Mouse (Mus musculus) heart, embryonic 16.5 days (tissue): Measurements from ENCODE around the gene Armc8. TPM values are rescaled to one million over a fixed set of nuclear protein-coding genes. Genes with fewer than 3 reads are reported as not detected.

Experiments used
- ATAC-seq: fragments of 200-750 bp; cut with Nextera tagmentation; replicated peaks from 2 replicates; pipeline ENCODE4 v1.8.0; 2017; ENCODE audit warnings: moderate number of reproducible peaks; ENCODE audit not compliant: insufficient read depth, low FRiP score; ENCODE audit errors: extremely low read depth
- H3K27ac ChIP-seq: fragments of 300-500 bp; sonication (generic); 2 replicates; pipeline ENCODE4 v1.5.1; 2014; ENCODE audit warnings: mild to moderate bottlenecking, low read length, control low read depth, moderate library complexity
- H3K27me3 ChIP-seq: fragments of 300-500 bp; sonication (generic); 2 replicates; pipeline ENCODE4 v1.6.1; 2014; ENCODE audit warnings: low read length, mixed read lengths; ENCODE audit not compliant: control insufficient read depth, insufficient read depth
- H3K36me3 ChIP-seq: fragments of 300-500 bp; sonication (generic); 2 replicates; pipeline ENCODE4 v1.6.1; 2014; ENCODE audit not compliant: control insufficient read depth, insufficient read depth
- H3K4me1 ChIP-seq: fragments of 300-500 bp; sonication (generic); 2 replicates; pipeline ENCODE4 v1.6.1; 2014; ENCODE audit warnings: low read length, mixed read lengths; ENCODE audit not compliant: control insufficient read depth, insufficient read depth
- H3K4me2 ChIP-seq: fragments of 300-500 bp; sonication (generic); 2 replicates; pipeline ENCODE4 v1.6.1; 2014; ENCODE audit warnings: low read depth, mild to moderate bottlenecking, control low read depth, low read length
- H3K4me3 ChIP-seq: fragments of 300-500 bp; sonication (generic); 2 replicates; pipeline ENCODE4 v1.5.1; 2014; ENCODE audit warnings: mild to moderate bottlenecking, control low read depth, low read length
- H3K9ac ChIP-seq: fragments of 300-500 bp; sonication (generic); 2 replicates; pipeline ENCODE4 v1.6.1; 2014; ENCODE audit warnings: low read length, control low read depth
- H3K9me3 ChIP-seq: fragments of 300-500 bp; sonication (generic); replicated peaks from 2 replicates; pipeline ENCODE4 v1.6.1; 2016; ENCODE audit warnings: low read length; ENCODE audit not compliant: control insufficient read depth
- WGBS: fragments of 180-500 bp; shearing (Covaris S2); extraction: QIAGEN DNeasy Blood & Tissue Kit; methylation state at CpG from one replicate; pipeline ENCODE4 v1.1.7; 2014; 5-methylcytosine and 5-hydroxymethylcytosine counted together
- polyA plus RNA-seq: library from polyadenylated mRNA; unstranded; fragments of >200 nt; fragmentation: Nextera tagmentation; extraction: Ambion mirVana; gene quantifications from 2 replicates; pipeline ENCODE4 v1.2.1, GENCODE M21; 2015

Armc8 gene
- polyA plus RNA-seq, 1 experiment from 2014 or later, result 21.4 TPM

DNA sequence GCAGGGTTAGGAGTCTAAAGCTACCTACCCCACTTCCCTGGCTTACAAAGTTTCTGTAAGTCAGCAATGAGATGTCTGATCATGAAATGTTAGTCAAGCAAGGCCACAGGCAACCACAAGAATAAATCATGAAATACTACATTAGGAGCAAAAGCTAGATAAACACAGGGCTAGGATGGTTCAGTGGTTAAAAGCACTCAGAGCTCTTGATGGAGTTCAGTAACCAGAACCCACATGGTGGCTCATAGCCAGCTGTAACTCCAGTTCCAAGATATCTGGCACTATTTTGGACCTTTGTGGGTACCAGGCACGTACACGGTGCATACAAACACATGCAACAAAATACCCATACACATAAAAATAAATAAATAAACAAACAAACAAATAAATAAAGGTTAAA, 15.7 kb downstream of the Armc8 start:
- Histone ChIP-seq H3K36me3 (no peaks in the 10 kb centered on the region), H3K27ac (no peak overlapping the region), H3K4me1 (peaks cover 10% of the 10 kb centered on the region), H3K9ac (no peak overlapping the region), H3K4me2 (no peak overlapping the region), H3K4me3 (no peak overlapping the region), H3K9me3 (no peaks in the 10 kb centered on the region), H3K27me3 (no peaks in the 10 kb centered on the region)
- ATAC-seq, result no peak
- WGBS, result 41% methylated on average over 2 of the region's 2 CpGs

DNA sequence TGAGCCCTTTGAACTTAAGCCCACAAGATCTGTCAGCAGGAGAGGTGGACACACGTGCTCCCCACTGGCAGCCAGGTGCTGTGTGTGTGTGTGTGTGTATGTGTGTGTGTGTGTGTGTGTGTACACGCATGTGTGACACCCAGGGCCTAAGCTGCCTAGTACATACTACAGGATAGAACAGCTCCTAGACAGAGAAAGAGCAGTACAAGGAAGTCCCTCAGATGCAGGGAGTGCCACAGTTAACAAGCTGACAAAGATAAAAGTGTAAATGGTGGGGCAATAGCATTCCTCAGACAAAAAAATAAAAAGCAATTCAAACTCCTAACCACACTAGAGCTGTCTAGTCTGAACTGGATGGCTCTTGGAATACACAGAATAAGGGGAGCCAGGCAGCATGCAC, 16.6 kb downstream of the Armc8 start:
- no peaks in the 10 kb centered on the region for H3K9me3 ChIP-seq
- no peak for ATAC-seq
- H3K4me1 ChIP-seq, result peaks cover 8% of the 10 kb centered on the region
- H3K9ac ChIP-seq, result no peak overlapping the region
- H3K36me3 ChIP-seq, result no peaks in the 10 kb centered on the region
- H3K4me3 ChIP-seq, result no peak overlapping the region
- no peaks in the 10 kb centered on the region for H3K27me3 ChIP-seq
- H3K4me2 ChIP-seq, result no peak overlapping the region
- H3K27ac ChIP-seq, result no peak overlapping the region
- WGBS, result 75% methylated on average over 2 of the region's 2 CpGs

- H3K4me2 ChIP-seq, result no peak overlapping the region
- H3K9ac ChIP-seq, result no peak overlapping the region
- no peak overlapping the region for H3K4me3 ChIP-seq
- no peaks in the 10 kb centered on the region for H3K9me3 ChIP-seq
- H3K27ac ChIP-seq, result no peak overlapping the region
- no peaks in the 10 kb centered on the region for H3K27me3 ChIP-seq
- ATAC-seq, result no peak
- no peaks in the 10 kb centered on the region for H3K4me1 ChIP-seq
- H3K36me3 ChIP-seq, result no peaks in the 10 kb centered on the region
- WGBS, result 90% methylated on average over 1 of the region's 1 CpGs
Observed at GRCm38 (mm10) chr9:99546259-99546658, 22.4 kb downstream of the Armc8 start.

DNA sequence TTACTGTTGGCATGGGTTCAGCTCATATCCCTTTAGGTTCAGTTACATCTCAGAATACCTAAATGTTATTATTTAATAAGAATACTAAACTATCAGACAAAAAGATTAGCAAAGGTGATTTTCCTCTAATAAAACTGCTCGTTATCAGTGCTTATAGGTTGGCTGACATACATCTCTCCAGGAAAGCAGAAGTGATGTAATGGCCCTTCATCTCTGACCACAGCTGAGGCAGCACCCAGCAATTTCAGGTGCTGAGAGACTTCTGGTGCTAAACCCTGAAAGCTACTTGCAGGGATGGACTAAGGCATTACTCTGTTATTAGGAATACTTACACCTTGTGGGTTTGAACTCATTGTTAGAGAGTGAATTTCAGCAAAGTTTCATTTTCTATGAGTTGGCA, 36.8 kb downstream of the Armc8 start:
- no peak for ATAC-seq
- no peak overlapping the region for H3K27ac ChIP-seq
- H3K9ac ChIP-seq, result no peak overlapping the region
- no peak overlapping the region for H3K4me2 ChIP-seq
- H3K4me3 ChIP-seq, result no peak overlapping the region
- 71% methylated on average over 1 of the region's 1 CpGs for WGBS
- no peaks in the 10 kb centered on the region for H3K27me3 ChIP-seq
- no peaks in the 10 kb centered on the region for H3K4me1 ChIP-seq
- peaks cover 31% of the 10 kb centered on the region for H3K36me3 ChIP-seq
- no peaks in the 10 kb centered on the region for H3K9me3 ChIP-seq

DNA sequence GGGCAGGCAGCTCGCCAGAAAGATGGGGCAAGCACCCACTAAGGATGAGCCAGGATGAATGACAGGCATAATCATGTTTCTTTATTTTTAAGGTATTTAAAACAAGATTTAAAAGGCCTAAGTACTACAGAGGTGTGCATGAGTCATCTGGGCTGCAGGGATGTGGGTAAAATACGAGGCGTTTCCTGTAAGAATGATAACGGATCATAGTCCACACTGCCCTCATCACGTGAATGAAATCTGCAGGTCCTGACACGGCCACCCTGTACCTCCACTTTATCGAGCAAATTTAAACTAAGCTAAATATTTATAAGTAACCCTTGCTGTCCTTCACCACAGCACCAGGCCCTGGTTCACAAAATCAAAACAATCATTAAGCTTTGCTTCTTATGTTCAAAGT, 62.8 kb downstream of the Armc8 start:
- Histone ChIP-seq H3K27ac (no peak overlapping the region), H3K4me1 (no peaks in the 10 kb centered on the region), H3K4me3 (no peak overlapping the region), H3K4me2 (no peak overlapping the region), H3K27me3 (no peaks in the 10 kb centered on the region), H3K36me3 (peaks cover 11% of the 10 kb centered on the region; the same call in 1 of the 2 replicates), H3K9me3 (no peaks in the 10 kb centered on the region), H3K9ac (no peak overlapping the region)
- ATAC-seq, result no peak
- WGBS, result 67% methylated on average over 7 of the region's 7 CpGs

DNA sequence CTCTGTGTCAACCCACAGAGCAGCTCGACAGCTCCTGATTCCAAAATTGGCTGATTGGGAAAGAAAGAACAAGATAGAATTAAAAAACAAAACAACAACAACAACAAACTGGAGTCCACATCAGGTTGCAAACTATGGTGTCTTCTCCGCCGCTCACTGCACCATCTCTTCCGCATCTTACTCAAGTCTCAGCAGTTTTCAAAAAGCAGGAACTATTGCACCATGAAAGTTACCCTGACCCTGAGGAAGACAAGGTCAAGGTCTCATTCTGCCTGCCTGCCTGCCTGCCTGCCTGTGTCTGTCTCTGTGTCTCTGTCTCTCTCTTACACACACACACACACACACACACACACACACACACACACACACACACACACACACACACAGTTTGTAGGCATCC, 69.4 kb downstream of the Armc8 start:
- Histone ChIP-seq H3K27ac (no peak overlapping the region), H3K27me3 (no peaks in the 10 kb centered on the region), H3K9ac (no peak overlapping the region), H3K4me1 (no peaks in the 10 kb centered on the region), H3K4me2 (no peak overlapping the region), H3K9me3 (no peaks in the 10 kb centered on the region), H3K36me3 (peaks cover 30% of the 10 kb centered on the region), H3K4me3 (no peak overlapping the region)
- WGBS, result 93% methylated on average over 4 of the region's 4 CpGs
- ATAC-seq, result no peak

- H3K9me3 ChIP-seq, result no peaks in the 10 kb centered on the region
- H3K27me3 ChIP-seq, result no peaks in the 10 kb centered on the region
- ATAC-seq, result no peak
- WGBS, result 79% methylated on average over 10 of the region's 10 CpGs
- H3K4me3 ChIP-seq, result no peak overlapping the region
- H3K27ac ChIP-seq, result no peak overlapping the region
- no peak overlapping the region for H3K9ac ChIP-seq
- H3K4me2 ChIP-seq, result no peak overlapping the region
- peaks cover 34% of the 10 kb centered on the region for H3K36me3 ChIP-seq
- H3K4me1 ChIP-seq, result no peaks in the 10 kb centered on the region
Observed at GRCm38 (mm10) chr9:99492634-99493200, 76.0 kb downstream of the Armc8 start.

- Histone ChIP-seq H3K4me3 (no peak overlapping the region), H3K9ac (no peak overlapping the region), H3K9me3 (no peaks in the 10 kb centered on the region), H3K4me2 (no peak overlapping the region), H3K27ac (no peak overlapping the region), H3K4me1 (no peaks in the 10 kb centered on the region), H3K27me3 (no peaks in the 10 kb centered on the region), H3K36me3 (peaks cover 32% of the 10 kb centered on the region)
- WGBS, result 92% methylated on average over 4 of the region's 4 CpGs
- ATAC-seq, result no peak
Observed at GRCm38 (mm10) chr9:99491050-99491449, 77.6 kb downstream of the Armc8 start.

DNA sequence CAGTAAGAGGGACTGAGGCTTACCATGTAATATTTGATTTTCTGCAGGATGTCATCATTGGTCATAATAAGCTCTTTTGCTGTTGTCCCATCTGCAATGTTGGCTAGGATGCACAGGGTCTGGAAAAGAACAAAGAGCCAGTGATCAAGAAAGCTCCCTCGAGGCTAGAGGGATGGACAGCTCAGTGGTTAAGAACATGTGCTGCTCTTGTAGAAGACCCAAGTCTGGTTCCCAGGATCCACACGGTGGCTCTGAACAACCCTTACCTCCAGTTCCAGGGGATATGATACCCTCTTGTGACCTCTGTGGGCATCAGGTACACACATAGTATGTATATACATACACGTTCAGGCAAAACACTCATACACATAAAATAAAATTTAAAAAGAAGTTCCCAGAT, 80.9 kb downstream of the Armc8 start:
- Histone ChIP-seq H3K9ac (no peak overlapping the region), H3K9me3 (no peaks in the 10 kb centered on the region), H3K36me3 (peaks cover 20% of the 10 kb centered on the region), H3K4me2 (no peak overlapping the region), H3K27ac (no peak overlapping the region), H3K4me3 (no peak overlapping the region), H3K27me3 (no peaks in the 10 kb centered on the region), H3K4me1 (no peaks in the 10 kb centered on the region)
- ATAC-seq, result no peak
- WGBS, result 81% methylated on average over 3 of the region's 3 CpGs
